Mouse (Mus musculus) spleen, embryonic (tissue): ENCODE measurements around the gene Tmem59l.

Source experiments
- CTCF ChIA-PET: fragments of 350-600 bp; sonication (Branson Sonifier 250); formaldehyde crosslinking; loops from one replicate; lab custom pipeline; 2022; lab: Charles Lee

Gene Tmem59l

DNA sequence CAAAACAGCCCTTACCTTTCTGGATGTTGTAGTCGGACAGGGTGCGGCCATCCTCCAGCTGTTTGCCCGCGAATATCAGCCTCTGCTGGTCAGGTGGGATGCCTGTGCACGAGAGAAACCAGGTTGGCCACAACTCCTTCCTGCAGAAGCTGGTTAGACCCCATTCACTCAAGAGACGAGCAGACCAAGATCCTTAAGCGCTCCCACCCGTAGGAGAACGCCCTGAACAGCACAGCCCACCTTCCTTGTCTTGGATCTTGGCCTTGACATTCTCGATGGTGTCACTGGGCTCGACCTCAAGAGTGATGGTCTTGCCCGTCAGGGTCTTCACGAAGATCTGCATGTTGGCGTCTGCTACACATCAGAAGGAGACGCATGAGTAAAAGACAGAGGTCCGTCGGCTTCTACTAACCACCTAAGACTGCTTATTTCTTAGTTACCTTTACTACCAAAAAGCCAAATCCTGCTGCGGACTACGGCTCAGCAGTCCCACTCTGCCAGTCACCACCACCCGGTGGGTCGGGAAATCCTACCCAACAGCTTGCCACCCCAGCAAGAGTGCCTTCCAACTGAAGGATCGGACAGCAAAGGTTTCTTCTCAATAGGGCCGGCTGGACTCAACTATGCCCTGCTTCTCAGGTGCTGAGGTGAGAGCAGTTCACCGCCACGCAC, 22.3 kb upstream of the Tmem59l start:
- CTCF ChIA-PET: interaction anchor here (1.9 kb wide), 1 partner anchor 29 kb away, joined by 6 read pairs; the partner anchor contains the start of gene Ell

DNA sequence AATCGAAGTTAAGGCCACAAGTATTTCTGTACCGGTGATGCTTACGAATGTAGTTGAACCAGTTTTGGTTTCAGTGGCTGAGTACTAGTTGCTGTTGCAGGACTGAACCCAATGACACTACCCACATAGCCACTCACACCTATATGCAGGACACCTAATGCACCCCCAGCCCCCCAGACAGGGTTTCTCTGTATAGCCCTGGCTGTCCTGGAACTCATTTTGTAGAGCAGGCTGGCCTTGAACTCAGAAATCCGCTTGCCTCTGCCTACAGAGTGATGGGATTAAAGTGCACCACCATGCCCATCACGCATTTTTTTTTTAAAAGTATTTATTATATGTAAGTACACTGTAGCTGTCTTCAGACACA, 19.9 kb upstream of the Tmem59l start:
- CTCF ChIA-PET: no interaction called here

DNA sequence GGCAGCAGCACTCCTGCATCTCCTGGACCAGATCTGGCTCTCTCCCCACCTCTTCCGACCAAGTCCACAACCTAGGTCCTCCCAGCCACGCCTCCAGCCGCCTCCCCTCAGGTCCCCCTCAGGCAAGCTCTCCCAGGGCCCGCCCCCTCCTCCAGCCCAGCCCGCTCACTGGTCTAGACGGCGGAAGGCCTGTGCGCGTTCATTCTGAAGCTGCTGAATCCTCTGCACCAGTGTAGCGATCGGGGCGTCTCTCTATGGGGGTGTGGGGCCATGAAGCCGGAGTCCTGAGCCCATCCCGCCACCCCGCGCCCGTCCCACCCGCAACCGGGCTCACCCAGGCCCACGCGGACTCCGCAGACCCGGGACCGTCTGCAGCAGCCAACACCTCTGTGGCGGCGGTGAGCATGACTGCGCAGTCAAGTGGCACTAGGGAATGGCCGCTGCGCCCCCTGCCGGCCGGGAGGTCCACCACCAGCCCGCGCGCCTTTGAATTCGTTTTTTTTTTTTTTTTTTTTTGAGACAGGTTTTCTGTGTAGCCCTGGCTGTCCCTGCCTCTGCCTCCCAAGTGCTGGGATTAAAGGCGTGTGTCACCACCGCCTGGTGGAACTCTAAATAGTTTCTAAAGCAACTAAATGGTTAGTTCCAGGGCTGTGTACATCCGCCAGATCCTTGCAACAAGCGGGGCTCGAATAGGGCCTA, 19.3 kb upstream of the Tmem59l start, which contains the start of gene Rex1bd:
Gene Rex1bd, minus strand, starts transcription at position 425 of the 699 bp plus-strand sequence.
- CTCF ChIA-PET: interaction anchor here (0.6 to 0.8 kb wide), 2 partner anchors 47 to 72 kb away, joined by 3 to 8 read pairs; no protein-coding TSS in a partner anchor

DNA sequence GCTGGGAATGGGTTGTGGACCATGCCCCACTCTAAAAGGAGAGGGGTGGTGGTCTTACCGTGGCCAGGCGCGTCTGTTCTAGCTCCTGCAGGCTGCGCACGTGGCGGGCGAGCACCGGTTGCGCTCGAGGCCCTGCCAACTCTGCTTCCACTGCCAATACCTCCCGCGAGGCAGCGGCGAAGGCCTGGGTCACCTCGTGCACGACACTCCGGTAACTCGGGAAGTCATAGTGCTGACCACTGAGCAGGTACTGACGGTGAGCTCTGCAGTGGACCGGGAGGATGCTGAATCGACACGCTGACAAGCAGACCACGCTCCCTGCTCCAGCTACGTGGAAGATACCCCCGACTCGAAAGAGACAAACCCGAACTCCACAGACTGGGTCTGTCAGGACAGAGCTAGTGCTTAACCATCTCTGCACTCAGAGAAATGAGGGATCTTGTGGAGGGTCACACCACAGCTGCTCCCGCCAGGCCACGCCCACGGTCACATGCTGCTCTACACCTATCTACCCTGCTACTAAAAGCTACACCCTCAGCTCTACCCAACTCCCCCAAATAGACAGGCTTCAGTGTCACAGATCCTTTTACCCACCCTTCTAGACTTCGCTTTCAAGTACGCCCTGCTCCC, 18.7 kb upstream of the Tmem59l start:
- CTCF ChIA-PET: interaction anchor here (0.6 to 0.8 kb wide), 4 partner anchors 15 to 204 kb away, joined by 3 to 9 read pairs (median 6); no protein-coding TSS in a partner anchor

DNA sequence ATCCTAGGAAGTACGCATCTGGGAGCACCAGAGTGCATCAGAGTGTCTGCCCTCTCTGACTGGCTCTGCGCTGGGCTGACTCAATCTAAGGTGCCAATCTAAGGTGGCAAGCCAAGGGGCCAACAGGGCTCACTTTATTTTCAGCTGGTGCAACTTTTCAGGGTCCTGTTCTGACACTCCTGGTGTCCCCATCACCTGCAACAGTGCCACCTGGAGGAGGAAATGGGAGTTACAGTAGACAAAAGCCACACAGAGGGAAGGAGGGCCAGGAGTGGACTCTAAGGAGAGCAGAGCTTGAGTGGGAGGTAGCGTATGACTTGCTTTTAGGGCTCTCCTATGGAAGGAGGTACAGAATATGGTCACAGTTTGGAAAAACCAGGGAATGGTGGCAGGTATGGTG, 17.7 kb upstream of the Tmem59l start:
- CTCF ChIA-PET: interaction anchor here (0.6 to 1.0 kb wide), 3 partner anchors 14 to 203 kb away, joined by 3 to 9 read pairs (median 3); no protein-coding TSS in a partner anchor

DNA sequence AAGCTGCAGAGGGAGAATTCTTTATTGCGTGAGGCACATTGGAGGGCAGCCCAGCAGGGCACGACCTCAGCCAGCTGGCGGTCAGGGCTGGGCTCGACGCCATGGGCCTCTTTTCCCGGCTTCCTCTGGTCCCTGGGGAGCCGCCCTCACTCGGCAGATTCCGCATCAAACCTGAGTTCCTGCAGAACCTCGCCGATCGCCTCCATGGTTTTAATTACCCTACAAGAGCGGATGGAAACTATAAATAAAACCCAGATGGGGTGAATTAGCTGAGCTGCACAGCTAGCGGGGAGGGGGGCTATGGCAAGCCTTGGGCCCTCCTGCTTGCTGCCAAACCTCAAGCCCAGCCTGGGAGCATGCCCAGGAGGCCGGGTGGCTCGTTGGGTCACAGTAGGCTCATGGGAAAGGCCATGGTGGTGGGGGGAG, 17.1 kb upstream of the Tmem59l start:
- CTCF ChIA-PET: interaction anchor here (1.0 kb wide), 1 partner anchor 78 kb away, joined by 3 read pairs; no protein-coding TSS in a partner anchor

DNA sequence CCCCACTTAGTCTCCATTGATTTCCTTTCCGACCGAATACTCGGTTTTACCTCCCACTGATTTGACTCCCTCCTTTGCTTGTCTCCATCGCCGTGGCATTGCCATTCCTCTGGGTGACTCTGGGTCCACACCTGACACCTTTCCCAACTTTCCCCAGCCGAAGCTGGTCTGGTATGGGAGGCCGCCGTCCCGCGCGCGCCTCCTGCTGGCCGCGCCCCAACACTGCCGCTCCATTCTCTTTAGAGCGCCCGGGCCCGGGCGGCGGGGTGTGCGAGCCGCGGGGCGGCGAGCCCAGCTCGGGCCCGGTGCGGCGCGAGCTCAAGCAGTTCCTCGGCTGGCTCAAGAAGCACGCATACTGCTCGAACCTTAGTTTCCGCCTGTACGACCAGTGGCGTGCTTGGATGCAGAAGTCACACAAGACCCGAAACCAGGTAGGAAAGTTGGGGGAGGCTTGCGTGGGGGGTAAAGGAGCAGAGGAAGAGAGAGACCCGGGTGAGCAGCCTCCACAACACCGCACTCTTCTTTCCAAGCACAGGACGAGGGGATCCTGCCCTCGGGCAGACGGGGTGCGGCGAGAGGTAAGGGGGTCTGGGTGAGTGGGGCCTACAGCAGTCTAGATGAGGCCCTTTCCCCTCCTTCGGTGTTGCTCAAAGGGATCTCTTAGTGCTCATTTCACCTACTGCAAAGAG, 16.0 kb upstream of the Tmem59l start:
- CTCF ChIA-PET: interaction anchor here (0.7 to 0.8 kb wide), 2 partner anchors 598 to 683 kb away, joined by 3 to 7 read pairs; no protein-coding TSS in a partner anchor

DNA sequence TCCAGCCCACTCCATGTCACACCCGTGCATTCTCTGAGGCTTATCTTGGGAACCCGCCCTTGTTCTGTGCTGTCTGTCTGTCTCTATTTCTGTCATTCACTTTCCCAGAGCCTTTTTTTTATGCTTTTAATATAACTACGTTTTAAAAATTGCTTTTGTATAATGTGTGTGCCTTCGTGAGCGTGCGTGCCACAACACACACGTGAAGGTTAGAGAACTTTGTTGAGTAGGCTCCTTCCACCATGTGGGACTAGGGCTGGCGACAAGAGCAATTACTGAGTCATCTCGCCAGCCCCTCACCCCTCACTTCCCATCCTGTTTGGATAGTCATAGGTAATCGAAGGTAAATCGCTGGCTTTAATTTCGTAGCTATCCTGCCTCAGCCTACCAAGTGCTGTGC, 15.4 kb upstream of the Tmem59l start:
- CTCF ChIA-PET: interaction anchor here (0.7 kb wide), 1 partner anchor 597 kb away, joined by 3 read pairs; no protein-coding TSS in a partner anchor

DNA sequence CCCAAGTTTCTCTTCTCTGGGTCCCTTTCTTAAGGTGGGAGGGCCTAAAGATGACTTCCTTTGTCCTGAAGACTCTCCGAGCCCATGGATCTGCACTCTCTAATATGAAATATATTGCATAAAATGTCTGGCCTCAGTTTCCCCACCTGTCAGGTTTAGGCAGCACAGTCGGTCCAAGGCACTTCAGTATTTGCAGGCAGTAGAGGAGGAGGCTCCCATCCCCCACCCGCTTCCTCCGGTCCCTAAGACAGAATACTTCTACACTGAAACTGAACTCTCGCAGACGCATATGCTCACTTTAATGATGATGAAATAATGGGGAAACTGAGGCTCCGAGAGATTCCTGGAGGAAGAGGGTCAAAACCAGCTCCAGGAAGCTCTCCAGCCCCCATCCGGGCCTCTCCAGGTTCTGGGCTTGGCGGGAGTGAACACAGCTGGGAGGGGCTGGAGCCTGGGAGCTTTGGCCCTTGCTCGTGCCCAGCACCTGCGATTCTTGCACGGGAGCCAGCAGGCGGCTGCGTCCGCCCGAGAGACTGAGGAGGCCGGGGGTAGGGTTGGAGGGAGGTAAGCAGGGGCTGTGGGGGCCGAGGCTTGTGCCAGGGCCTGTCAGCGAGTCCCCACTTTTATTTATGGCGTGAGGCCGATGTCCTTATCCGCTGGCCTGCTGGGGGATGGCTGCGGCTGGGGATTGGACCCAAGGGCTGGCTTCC, 14.8 kb upstream of the Tmem59l start:
- CTCF ChIA-PET: no interaction called here

DNA sequence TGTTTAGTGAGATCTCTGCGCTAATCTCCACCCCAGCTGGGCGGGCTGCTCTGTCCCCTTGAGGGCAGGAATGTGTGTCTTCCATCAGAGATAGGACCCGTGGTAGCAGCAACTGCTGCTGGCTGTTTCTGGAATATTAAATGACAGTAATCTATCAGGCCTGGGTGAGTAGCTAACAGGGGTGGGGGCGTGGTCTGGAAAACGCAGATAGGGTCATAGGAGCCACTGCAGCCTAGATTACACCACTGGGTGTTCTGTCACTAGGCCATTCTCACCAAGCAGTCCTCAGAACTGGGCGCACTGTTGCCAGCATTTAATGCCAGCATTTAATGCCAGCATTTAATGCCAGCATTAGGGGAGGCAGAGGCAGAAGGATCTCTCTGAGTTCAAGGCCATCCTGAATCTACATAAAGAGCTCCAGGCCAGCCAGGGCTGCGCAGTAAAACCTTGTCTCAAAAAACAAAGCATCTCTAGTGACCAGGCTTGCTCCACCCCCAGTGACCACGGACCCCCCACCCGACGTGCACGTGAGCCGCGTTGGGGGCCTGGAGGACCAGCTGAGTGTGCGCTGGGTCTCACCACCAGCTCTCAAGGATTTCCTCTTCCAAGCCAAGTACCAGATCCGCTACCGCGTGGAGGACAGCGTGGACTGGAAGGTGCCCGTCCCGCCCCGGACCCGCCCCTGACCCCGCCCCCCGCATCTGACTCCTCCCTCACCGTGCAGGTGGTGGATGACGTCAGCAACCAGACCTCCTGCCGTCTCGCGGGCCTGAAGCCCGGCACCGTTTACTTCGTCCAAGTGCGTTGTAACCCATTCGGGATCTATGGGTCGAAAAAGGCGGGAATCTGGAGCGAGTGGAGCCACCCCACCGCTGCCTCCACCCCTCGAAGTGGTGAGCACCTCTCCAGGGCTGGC, 13.5 kb upstream of the Tmem59l start:
- CTCF ChIA-PET: interaction anchor here (0.6 kb wide), 2 partner anchors 155 to 263 kb away, joined by 4 read pairs; no protein-coding TSS in a partner anchor

DNA sequence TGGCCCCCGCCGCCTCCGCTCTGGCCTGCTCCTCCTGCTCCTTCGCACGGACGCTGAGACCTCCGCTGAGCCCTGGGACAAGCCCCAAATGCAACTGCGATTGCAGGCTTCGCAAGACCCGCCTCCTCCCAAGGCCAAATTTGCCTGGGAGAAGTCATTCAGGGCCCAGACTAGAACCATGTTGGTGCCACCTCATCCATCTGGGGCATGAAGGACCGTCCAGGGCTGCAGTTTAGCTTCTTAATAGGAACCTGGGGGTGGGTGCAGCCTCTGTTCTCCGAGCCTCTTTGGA, 8.6 kb upstream of the Tmem59l start:
- CTCF ChIA-PET: no interaction called here

DNA sequence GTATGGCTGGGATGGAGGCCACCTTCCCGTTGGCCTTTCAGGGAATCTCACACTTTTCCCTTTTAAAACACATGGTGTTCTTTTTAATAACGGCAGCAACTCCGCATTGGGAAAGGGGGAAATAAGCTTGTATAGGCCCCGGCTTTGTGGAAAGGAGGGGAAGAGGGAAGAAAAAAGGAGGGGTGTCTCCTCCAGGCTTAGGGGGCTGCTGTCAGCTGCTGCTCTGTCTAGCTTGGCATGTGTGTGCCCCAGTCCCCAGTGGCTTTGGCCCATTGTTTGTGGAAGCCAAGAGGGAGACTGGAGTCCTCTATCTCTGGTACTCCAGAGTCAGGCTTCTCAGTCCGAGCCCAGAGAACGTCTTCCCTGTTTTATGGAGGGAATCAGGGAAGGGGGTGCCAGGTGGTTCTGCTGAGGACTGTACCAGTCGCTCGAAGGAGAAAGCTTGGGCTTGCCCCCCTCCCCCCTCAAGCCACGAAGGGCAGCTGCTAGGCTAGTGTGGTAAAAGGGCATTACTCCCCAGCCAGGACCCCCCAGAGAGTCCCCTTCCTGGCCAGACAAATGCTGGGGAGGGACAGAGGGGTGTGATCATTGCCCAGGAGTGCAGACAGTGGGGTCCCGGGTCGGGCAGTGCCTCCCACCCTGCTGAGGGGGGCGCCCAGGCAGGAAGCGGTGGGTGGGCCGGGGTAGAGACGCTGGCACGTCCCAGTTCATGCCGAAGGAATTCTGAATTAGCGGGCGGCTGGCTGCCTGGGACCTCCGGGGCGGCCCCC, 8.0 kb upstream of the Tmem59l start:
- CTCF ChIA-PET: no interaction called here

DNA sequence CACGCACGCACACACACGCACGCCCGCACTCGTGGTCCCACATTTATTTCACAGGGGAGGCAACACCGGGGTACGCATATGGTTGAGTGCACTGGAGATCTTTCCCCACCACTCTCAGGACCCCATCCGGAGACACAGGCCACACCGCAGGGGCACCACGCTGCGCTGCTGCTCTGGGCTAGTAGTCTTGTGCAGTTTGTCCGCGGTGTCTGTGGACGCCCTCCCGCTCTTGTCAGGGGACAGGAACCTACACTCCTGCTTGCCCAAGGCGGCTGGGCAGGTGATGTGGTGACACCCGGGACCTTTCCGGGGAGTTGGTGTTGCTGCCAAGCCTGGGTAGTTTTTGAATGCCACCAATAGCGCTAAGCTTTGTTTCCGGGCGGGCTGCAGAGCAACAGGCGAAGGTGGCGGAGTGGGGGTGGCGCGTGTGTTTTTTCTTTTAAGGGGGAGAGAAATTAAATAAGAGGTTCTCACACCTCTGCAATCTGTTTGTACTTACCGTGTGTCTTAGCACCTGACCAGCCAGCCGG, 7.3 kb upstream of the Tmem59l start:
- CTCF ChIA-PET: no interaction called here

DNA sequence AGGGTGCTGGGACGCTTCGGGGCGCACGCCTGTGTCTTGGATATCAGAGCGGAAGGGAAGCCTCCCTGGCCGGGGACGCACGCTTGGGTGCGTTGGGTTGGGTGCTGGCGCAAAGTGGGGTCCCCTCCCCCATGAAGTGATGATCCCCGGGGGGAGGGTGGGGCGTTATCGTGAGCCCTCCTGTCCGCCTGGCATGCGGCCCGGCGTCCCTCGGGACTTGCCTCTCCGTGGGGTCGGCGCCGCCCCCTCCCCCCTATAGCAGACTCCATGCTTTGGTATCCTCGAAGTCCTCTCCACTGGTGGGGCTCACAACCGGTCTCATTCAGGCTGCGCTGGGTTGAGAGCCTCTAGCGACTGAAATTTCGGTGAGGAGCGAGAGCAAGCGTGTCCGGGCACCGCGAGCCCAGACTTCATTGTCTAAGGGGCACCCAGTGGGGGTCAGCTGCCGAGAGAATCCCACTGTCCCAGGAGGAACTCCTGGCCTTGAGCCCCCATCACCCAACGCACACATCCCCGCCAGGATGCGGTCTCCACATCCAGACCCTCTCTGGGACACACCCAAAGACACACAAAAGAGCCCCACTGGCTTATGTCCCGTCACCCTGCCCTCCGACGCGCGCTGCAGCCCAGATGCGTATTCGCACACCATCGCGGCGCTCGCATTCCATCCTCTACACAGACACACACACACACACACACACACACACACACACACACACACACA, 6.7 kb upstream of the Tmem59l start:
- CTCF ChIA-PET: no interaction called here

DNA sequence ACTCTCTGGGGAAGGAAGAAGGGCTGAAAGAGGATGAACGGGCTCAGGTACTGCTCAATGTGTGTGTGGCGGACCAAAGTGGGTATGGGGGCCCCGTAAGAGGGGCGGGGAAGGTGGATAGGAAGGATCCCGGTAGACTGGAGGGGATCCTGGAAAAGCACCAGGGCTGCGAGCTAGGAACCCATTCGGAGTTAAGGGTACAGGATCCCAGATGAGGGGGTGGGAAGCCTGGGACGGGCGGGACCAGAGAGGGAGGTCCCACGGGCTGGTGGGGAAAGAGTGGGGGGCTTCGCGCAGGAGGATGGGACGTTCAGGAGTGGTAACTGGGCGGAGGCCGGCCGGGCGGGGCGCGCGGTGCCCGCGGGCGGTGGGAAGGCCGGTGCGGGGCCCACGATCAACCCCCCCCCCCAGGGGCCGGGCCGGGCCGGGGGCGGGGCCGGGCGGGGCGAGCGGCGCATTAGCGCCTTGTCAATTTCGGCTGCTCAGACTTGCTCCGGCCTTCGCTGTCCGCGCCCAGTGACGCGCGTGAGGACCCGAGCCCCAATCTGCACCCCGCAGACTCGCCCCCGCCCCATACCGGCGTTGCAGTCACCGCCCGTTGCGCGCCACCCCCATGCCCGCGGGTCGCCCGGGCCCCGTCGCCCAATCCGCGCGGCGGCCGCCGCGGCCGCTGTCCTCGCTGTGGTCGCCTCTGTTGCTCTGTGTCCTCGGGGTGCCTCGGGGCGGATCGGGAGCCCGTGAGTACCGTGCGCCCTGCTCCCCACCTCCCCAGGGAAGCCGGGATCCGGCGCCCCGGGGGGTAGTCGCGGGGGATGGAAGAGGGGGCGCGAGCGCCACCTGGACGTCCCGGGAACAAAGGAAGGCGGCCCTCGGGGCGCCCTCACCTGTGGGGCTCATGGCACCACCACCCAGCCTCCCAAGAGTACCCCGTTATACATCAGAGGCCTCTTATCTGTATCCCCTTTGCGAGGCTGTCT, 5.8 kb upstream of the Tmem59l start, which contains the start of gene Crlf1:
Gene Crlf1, plus strand, starts transcription at position 495 of the 977 bp plus-strand sequence.
- CTCF ChIA-PET: no interaction called here

DNA sequence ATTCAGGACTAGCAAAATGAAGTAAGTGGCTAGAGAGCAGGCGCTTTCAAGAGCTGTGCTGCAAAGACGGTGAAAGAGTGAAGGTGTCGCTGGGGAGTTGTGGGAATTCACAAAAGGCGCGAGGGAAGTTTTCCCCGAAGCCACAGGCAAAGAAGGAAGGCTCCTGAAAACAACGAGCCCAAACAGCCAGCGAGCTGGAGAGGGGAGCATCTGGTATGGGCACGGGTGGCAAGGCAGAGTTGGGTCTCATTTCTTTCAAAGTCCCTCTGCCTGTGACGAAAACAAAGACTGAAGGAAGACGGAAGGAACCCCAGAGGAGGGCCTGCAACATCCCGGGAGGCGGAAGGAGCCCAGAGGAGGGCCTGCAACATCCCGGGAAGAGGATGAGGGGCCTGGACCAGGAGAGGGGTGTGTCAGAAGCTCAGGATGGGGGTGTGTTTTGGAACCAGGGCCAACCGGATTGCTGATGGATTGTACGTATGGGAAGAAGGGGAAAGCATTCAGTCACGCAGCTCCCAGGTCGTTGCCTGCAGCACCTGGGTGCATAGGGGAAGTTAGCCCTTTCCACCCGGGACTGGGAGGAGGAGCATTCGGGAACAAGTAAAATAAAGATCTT, 3.8 kb upstream of the Tmem59l start:
- CTCF ChIA-PET: no interaction called here
